Mouse (Mus musculus): ENCODE data around the gene Hvcn1. TPM values are rescaled to one million over a fixed set of nuclear protein-coding genes. Genes with fewer than 3 reads are reported as not detected.
"Not testable (repeated sequence)": the region's sequence is repeated elsewhere in the genome, so short reads cannot be mapped to it uniquely, and the experiment has no call there.

Hvcn1 gene
- polyA plus RNA-seq, 1 experiment from 2014 or later: 13.0 TPM

GRCm38 (mm10) chr5:122176398-122176797 lies 30.2 kb upstream of the Hvcn1 start:
- Histone ChIP-seq H3K9ac (no peak overlapping the region), H3K27me3 (no peaks in the 10 kb centered on the region), H3K9me3 (no peaks in the 10 kb centered on the region), H3K36me3 (peaks cover 45% of the 10 kb centered on the region), H3K27ac (no peak overlapping the region), H3K4me3 (no peak overlapping the region), H3K4me1 (no peaks in the 10 kb centered on the region), H3K4me2 (replicated peaks) (no peak overlapping the region)
- WGBS: 48% methylated on average over 1 of the region's 1 CpGs
- 0 out of 2 replicates have a peak, but pooled peaks have one; percentile 23 for ATAC-seq (ENCODE audit: insufficient number of reproducible peaks, insufficient read depth, low FRiP score, low TSS enrichment)

GRCm38 (mm10) chr5:122179665-122180064 lies 26.9 kb upstream of the Hvcn1 start:
- WGBS: 59% methylated on average over 6 of the region's 6 CpGs
- no peaks in the 10 kb centered on the region for H3K4me1 ChIP-seq
- H3K4me3 ChIP-seq: no peak overlapping the region
- peaks cover 25% of the 10 kb centered on the region for H3K36me3 ChIP-seq
- no peak overlapping the region for H3K4me2 ChIP-seq (replicated peaks)
- H3K9me3 ChIP-seq: no peaks in the 10 kb centered on the region
- ATAC-seq (ENCODE audit: insufficient number of reproducible peaks, insufficient read depth, low FRiP score, low TSS enrichment): no peak
- no peak overlapping the region for H3K9ac ChIP-seq
- no peaks in the 10 kb centered on the region for H3K27me3 ChIP-seq
- no peak overlapping the region for H3K27ac ChIP-seq

DNA sequence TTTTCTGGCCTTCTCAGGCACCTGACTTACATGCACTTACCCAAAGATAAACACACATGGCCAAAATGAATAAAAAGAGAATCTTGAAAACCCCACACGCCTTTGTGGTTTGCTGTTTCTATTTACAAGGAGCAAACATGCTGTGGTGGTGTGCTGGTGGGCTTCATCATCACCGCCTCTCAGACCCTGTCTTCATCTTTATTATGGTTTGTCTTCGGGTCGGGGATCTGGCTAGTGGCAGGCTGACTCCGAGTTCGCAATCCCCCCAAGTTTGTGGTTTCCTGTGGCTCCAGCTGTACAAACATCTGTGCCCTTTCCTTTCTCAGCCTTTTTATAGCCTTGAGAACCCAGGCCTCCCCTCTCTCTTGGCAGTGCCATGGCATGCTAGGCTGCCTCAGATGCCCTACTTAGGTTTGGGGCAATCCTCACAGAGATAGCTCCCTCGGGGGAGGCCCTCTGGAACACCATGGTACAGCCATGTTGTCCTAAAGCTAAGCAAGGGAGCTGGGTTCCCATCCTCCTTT lies 22.3 kb upstream of the Hvcn1 start:
- Histone ChIP-seq H3K9ac (no peak overlapping the region), H3K36me3 (0 out of 2 replicates have a peak, but pooled peaks cover 3% of the 10 kb centered on the region), H3K9me3 (no peaks in the 10 kb centered on the region), H3K4me2 (replicated peaks) (no peak overlapping the region), H3K4me1 (no peaks in the 10 kb centered on the region), H3K4me3 (no peak overlapping the region), H3K27ac (no peak overlapping the region), H3K27me3 (no peaks in the 10 kb centered on the region)
- WGBS: 83% methylated on average over 7 of the region's 7 CpGs
- no peak for ATAC-seq (ENCODE audit: insufficient number of reproducible peaks, insufficient read depth, low FRiP score, low TSS enrichment)

- 95% methylated on average over 6 of the region's 6 CpGs for WGBS
- H3K27ac ChIP-seq; H3K27me3 ChIP-seq; H3K4me2 ChIP-seq (replicated peaks); H3K4me1 ChIP-seq; H3K36me3 ChIP-seq; ATAC-seq (ENCODE audit: insufficient number of reproducible peaks, insufficient read depth, low FRiP score, low TSS enrichment); H3K9ac ChIP-seq; H3K4me3 ChIP-seq; H3K9me3 ChIP-seq: not testable (repeated sequence)
Observed at GRCm38 (mm10) chr5:122184858-122185257, 21.7 kb upstream of the Hvcn1 start.

DNA sequence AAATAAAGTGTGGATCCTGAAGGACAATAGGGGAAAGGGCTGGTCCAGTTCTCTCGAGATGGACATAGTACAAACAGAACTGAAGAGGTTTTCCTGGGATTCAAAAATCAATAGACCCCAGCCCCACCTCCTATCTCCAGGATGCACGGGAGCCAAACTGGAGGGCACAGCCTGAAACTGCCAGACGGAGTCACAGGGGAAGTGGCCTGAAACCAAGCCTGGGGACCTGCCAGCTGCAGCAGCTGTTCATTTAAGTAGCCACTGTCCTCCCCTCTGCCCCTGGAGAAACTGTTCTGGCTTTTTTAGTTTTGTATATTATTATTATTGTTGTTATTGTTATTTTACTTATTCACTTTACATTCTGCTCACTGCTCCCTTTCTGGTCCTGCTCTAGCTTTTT lies 17.5 kb upstream of the Hvcn1 start:
- 52% methylated on average over 3 of the region's 3 CpGs for WGBS
- H3K36me3 ChIP-seq: no peaks in the 10 kb centered on the region

DNA sequence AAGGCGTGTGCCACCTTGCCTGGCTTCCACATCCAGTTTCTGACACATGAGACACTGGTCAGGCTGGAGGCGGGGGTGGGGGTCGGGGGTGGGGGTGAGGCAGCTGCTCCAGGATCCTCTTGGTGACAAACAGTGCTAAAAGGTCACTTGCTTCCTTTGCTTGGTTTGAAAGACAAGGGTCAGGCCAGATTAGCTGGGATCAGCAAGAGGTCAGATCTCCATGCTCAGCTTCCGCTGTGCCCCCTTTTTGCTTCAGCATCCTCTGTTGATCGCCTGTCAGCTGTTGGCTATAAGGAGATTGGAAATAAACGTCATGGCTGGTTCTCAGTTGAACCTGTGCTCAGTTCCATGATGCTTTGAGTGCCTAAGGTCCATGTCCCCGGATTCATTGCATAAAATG lies 16.1 kb upstream of the Hvcn1 start:
- ATAC-seq (ENCODE audit: insufficient number of reproducible peaks, insufficient read depth, low FRiP score, low TSS enrichment): no peak
- H3K4me2 ChIP-seq (replicated peaks): no peak overlapping the region
- no peak overlapping the region for H3K4me3 ChIP-seq
- H3K9me3 ChIP-seq: no peaks in the 10 kb centered on the region
- no peaks in the 10 kb centered on the region for H3K36me3 ChIP-seq
- no peaks in the 10 kb centered on the region for H3K4me1 ChIP-seq
- no peak overlapping the region for H3K9ac ChIP-seq
- H3K27me3 ChIP-seq: no peaks in the 10 kb centered on the region
- H3K27ac ChIP-seq: no peak overlapping the region
- WGBS: 49% methylated on average over 7 of the region's 7 CpGs

More for the DNA sequence above, 17.5 kb upstream of the Hvcn1 start:
- Histone ChIP-seq H3K9ac (no peak overlapping the region), H3K4me1 (no peaks in the 10 kb centered on the region), H3K4me2 (replicated peaks) (no peak overlapping the region), H3K27ac (no peak overlapping the region), H3K27me3 (no peaks in the 10 kb centered on the region), H3K4me3 (no peak overlapping the region), H3K9me3 (no peaks in the 10 kb centered on the region)
- ATAC-seq (ENCODE audit: insufficient number of reproducible peaks, insufficient read depth, low FRiP score, low TSS enrichment): no peak

DNA sequence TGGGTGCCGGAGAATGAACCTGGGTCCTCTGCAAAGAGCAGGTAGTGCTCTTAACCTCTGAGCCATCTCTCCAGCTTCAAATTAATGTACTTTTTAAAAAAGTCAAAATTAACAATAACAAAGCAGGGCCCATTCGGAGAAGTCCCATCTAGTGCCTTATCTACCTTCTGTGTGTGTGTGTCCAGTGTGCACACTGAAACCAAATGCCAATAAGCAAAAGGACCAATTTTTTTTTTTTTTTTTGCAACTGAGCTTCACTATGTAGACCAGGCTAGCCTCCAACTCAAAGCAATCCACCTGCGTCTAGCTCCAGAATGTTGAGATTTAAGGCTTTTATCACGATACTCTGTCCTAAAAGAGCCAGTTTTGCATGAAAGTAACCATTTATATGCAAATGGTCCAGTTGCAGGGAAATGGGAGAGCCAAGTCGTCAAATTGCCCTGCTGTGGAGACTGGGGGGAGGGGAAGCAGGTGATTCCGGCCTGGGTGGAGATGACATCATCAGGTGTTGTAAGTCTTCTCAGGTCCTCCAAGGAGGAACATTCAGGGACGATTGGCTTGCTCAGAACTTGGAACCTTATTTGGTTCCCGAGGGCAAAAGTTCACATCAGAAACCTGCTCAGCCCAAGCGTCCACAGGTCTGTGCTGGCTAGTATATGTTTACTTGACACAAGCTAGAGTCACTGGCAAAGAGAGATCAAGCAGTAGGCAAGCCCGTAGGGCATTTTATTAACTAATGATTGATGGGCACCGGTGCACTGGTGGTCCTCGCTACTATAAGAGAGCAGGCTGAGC lies 15.1 kb upstream of the Hvcn1 start:
- H3K4me3 ChIP-seq: no peak overlapping the region
- H3K9ac ChIP-seq: no peak overlapping the region
- H3K27me3 ChIP-seq: no peaks in the 10 kb centered on the region
- no peak overlapping the region for H3K27ac ChIP-seq
- H3K36me3 ChIP-seq: no peaks in the 10 kb centered on the region
- no peak overlapping the region for H3K4me2 ChIP-seq (replicated peaks)
- H3K4me1 ChIP-seq: no peaks in the 10 kb centered on the region
- no peaks in the 10 kb centered on the region for H3K9me3 ChIP-seq
- ATAC-seq (ENCODE audit: insufficient number of reproducible peaks, insufficient read depth, low FRiP score, low TSS enrichment): no peak
- WGBS: 81% methylated on average over 12 of the region's 12 CpGs

GRCm38 (mm10) chr5:122192347-122192746 lies 14.3 kb upstream of the Hvcn1 start:
- H3K4me3 ChIP-seq: no peak overlapping the region
- H3K36me3 ChIP-seq: no peaks in the 10 kb centered on the region
- no peak overlapping the region for H3K4me2 ChIP-seq (replicated peaks)
- H3K27me3 ChIP-seq: no peaks in the 10 kb centered on the region
- no peak for ATAC-seq (ENCODE audit: insufficient number of reproducible peaks, insufficient read depth, low FRiP score, low TSS enrichment)
- H3K9me3 ChIP-seq: no peaks in the 10 kb centered on the region
- no peak overlapping the region for H3K9ac ChIP-seq
- no peak overlapping the region for H3K27ac ChIP-seq
- WGBS: 38% methylated on average over 3 of the region's 4 CpGs
- no peaks in the 10 kb centered on the region for H3K4me1 ChIP-seq

DNA sequence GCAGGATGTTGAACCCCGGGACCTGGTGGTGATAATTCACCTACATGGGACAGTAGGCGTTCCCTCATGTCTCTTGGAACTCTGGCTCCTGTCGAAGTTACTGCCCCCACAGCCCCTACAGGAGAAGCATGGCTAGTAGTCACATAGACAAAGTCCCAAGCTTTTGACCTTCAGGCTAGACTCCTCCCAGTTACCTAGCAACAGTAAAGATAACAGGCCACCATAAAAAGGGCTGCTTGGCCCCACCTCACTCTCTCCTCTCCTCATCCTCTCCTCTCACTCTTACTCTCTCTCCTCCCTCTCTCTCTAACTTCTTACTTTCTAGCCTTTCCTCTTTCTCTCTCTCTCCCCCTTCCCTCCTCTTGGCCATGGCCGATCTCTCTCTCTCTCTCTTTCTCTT lies 5.7 kb upstream of the Hvcn1 start:
- H3K27me3 ChIP-seq: no peaks in the 10 kb centered on the region

DNA sequence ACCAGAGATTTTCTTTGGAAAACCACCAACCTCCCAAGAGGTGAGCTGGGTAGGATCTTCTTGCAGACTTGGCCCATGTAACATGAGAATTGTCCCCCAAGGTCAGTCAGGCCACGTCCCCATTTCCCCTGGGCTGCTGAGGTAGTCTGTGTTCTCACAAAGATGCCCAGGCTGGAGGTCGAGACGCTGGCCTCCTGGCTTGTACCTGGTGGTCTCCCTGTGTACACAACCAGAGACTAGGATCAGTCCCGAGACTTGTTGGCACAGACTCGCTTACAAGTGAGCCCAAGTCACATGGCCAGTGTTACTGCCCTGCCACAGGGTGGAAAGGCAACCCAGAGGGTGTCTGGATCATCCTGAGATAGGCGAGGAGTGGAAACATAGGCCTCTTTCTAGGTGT lies 4.7 kb upstream of the Hvcn1 start:
- Histone ChIP-seq H3K27me3 (no peaks in the 10 kb centered on the region), H3K27ac (no peak overlapping the region), H3K4me1 (no peaks in the 10 kb centered on the region), H3K36me3 (no peaks in the 10 kb centered on the region), H3K9me3 (no peaks in the 10 kb centered on the region), H3K9ac (no peak overlapping the region), H3K4me3 (no peak overlapping the region), H3K4me2 (replicated peaks) (no peak overlapping the region)
- no peak for ATAC-seq (ENCODE audit: insufficient number of reproducible peaks, insufficient read depth, low FRiP score, low TSS enrichment)
- WGBS: 88% methylated on average over 6 of the region's 6 CpGs

More for the DNA sequence above, 5.7 kb upstream of the Hvcn1 start:
- Histone ChIP-seq H3K27ac (no peak overlapping the region), H3K4me1 (no peaks in the 10 kb centered on the region), H3K4me3 (no peak overlapping the region), H3K36me3 (no peaks in the 10 kb centered on the region), H3K4me2 (replicated peaks) (no peak overlapping the region), H3K9me3 (no peaks in the 10 kb centered on the region), H3K9ac (no peak overlapping the region)
- no peak for ATAC-seq (ENCODE audit: insufficient number of reproducible peaks, insufficient read depth, low FRiP score, low TSS enrichment)
- 88% methylated on average over 4 of the region's 4 CpGs for WGBS

GRCm38 (mm10) chr5:122204180-122204579 lies 2.4 kb upstream of the Hvcn1 start:
- H3K27me3 ChIP-seq: no peaks in the 10 kb centered on the region
- no peak overlapping the region for H3K9ac ChIP-seq
- H3K4me3 ChIP-seq: no peak overlapping the region
- H3K4me1 ChIP-seq: peaks cover 4% of the 10 kb centered on the region
- WGBS: 70% methylated on average over 2 of the region's 2 CpGs
- ATAC-seq (ENCODE audit: insufficient number of reproducible peaks, insufficient read depth, low FRiP score, low TSS enrichment): no peak
- no peaks in the 10 kb centered on the region for H3K9me3 ChIP-seq
- H3K27ac ChIP-seq: no peak overlapping the region
- no peak overlapping the region for H3K4me2 ChIP-seq (replicated peaks)
- H3K36me3 ChIP-seq: no peaks in the 10 kb centered on the region

GRCm38 (mm10) chr5:122208909-122209308 lies 2.3 kb downstream of the Hvcn1 start:
- WGBS: 27% methylated on average over 6 of the region's 6 CpGs
- ATAC-seq (ENCODE audit: insufficient number of reproducible peaks, insufficient read depth, low FRiP score, low TSS enrichment): no peak
- no peak overlapping the region for H3K9ac ChIP-seq
- peaks cover 16% of the 10 kb centered on the region for H3K4me1 ChIP-seq
- H3K36me3 ChIP-seq: no peaks in the 10 kb centered on the region
- no peak overlapping the region for H3K4me3 ChIP-seq
- H3K9me3 ChIP-seq: no peaks in the 10 kb centered on the region
- peak overlapping the region; percentile 70 for H3K27ac ChIP-seq
- H3K4me2 ChIP-seq (replicated peaks): peak overlapping the region; percentile 60
- no peaks in the 10 kb centered on the region for H3K27me3 ChIP-seq

Data from embryonic facial prominence, embryonic 12.5 days (tissue).